Mouse (Mus musculus) neural tube, embryonic 15.5 days (tissue): Measurements from ENCODE around the gene Efcab7. TPM values are rescaled to one million over a fixed set of nuclear protein-coding genes. Genes with fewer than 3 reads are reported as not detected.

Experiments used
- ATAC-seq: fragments of 200-750 bp; cut with Nextera tagmentation; 2 replicates; pipeline ENCODE4 v1.8.0; 2017; ENCODE audit warnings: mild to moderate bottlenecking, moderate TSS enrichment, moderate library complexity; ENCODE audit not compliant: low FRiP score
- H3K27ac ChIP-seq: fragments of 300-500 bp; sonication (generic); replicated peaks from 2 replicates; pipeline ENCODE4 v1.5.1; 2015; ENCODE audit warnings: mild to moderate bottlenecking, inconsistent platforms
- H3K27me3 ChIP-seq: fragments of 300-500 bp; sonication (generic); replicated peaks from 2 replicates; pipeline ENCODE4 v1.6.1; 2015; ENCODE audit warnings: inconsistent platforms
- H3K36me3 ChIP-seq: fragments of 300-500 bp; sonication (generic); 2 replicates; pipeline ENCODE4 v1.6.1; 2015; ENCODE audit warnings: inconsistent platforms
- H3K4me1 ChIP-seq: fragments of 300-500 bp; sonication (generic); 2 replicates; pipeline ENCODE4 v1.6.1; 2015; ENCODE audit warnings: inconsistent platforms
- H3K4me2 ChIP-seq: fragments of 300-500 bp; sonication (generic); 2 replicates; pipeline ENCODE4 v1.6.1; 2015; ENCODE audit warnings: inconsistent platforms, mild to moderate bottlenecking, moderate library complexity
- H3K4me3 ChIP-seq: fragments of 300-500 bp; sonication (generic); replicated peaks from 2 replicates; pipeline ENCODE4 v1.5.1; 2015; ENCODE audit warnings: mild to moderate bottlenecking, inconsistent platforms
- H3K9ac ChIP-seq: fragments of 300-500 bp; sonication (generic); replicated peaks from 2 replicates; pipeline ENCODE4 v1.6.1; 2015; ENCODE audit warnings: mild to moderate bottlenecking, inconsistent platforms
- H3K9me3 ChIP-seq: fragments of 300-500 bp; sonication (generic); replicated peaks from 2 replicates; pipeline ENCODE4 v1.6.1; 2016; ENCODE audit warnings: inconsistent platforms
- WGBS: fragments of 180-500 bp; shearing (Covaris S2); methylation state at CpG from one replicate; pipeline ENCODE4 v1.1.7; 2015; ENCODE audit warnings: mixed read lengths; 5-methylcytosine and 5-hydroxymethylcytosine counted together
- polyA plus RNA-seq: library from polyadenylated mRNA; unstranded; fragments of >200 nt; fragmentation: Nextera tagmentation; extraction: Ambion mirVana; gene quantifications from 2 replicates; pipeline ENCODE4 v1.2.1, GENCODE M21; 2015

The Efcab7 gene
- polyA plus RNA-seq, 1 experiment from 2014 or later = 8.5 TPM

DNA sequence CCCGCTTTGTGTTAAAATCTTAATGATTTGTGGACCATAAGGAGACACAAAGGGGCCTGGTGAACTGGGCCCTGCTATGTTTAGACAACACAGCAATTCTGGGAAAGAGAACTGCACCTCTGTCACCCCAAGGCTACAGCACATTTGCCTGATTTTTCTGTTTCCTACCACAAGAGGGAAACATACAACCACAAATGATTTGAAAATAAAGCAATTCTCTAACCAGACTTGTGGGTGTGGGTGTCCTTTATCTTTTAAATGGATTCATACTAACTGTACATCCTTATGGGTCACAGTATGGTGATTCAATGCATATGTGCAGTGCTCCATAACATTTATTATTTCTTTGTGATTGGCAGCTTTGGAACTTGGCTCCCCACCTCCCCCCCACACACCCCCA lies 118.2 kb downstream of the Efcab7 start:
- H3K36me3 ChIP-seq = no peaks in the 10 kb centered on the region
- WGBS = 69% methylated on average over 1 of the region's 1 CpGs
- no peak overlapping the region for H3K27ac ChIP-seq
- H3K9me3 ChIP-seq = no peaks in the 10 kb centered on the region
- H3K4me2 ChIP-seq = no peak overlapping the region
- H3K4me1 ChIP-seq = no peaks in the 10 kb centered on the region
- no peak overlapping the region for H3K4me3 ChIP-seq
- H3K27me3 ChIP-seq = no peaks in the 10 kb centered on the region
- H3K9ac ChIP-seq = no peak overlapping the region
- ATAC-seq = peak; percentile 55; the same call in 1 of the 2 replicates

DNA sequence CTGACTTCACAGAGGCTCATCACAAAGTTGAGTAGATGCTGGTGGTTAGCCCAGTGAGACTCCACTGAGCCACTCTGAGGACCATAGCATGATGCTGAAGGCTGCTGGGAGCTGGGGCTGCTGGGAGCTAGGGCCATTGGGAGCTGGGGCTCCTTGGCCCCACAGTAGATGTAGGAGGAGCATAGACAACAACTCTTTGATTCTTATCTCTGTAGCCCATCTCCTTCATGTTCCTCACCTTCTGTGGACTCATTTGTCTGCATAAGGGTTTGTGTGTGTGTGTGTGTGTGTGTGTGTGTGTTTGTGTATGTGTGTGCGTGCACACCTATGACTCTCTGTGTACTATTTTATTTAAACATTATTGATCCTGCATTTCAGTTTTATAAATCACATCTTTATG lies 118.9 kb downstream of the Efcab7 start:
- no peak for ATAC-seq
- Histone ChIP-seq H3K36me3 (no peaks in the 10 kb centered on the region), H3K4me3 (no peak overlapping the region), H3K27me3 (no peaks in the 10 kb centered on the region), H3K4me2 (no peak overlapping the region), H3K9me3 (no peaks in the 10 kb centered on the region), H3K4me1 (no peaks in the 10 kb centered on the region), H3K27ac (no peak overlapping the region), H3K9ac (no peak overlapping the region)
- WGBS = 94% methylated on average over 1 of the region's 1 CpGs

DNA sequence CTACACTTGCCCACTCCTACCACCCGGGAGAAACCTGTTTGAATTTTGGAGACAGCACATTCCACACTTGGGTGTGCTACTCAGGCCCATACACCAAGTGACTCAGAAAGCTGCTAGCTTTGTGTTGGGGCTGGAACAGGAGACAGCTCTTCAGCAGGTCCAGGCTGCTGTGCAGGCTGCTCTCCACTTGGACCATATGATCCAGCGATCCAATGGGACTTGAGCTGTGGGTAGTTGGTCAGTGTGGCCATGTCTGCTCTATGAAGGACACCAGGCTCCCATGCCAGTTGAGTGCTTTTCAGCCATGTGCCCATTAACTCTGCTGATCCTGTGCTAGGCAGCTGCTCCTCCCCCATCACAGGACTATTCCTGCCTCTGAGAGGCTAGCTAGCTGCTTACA lies 124.9 kb downstream of the Efcab7 start:
- no peak for ATAC-seq
- H3K9ac ChIP-seq = no peak overlapping the region
- no peaks in the 10 kb centered on the region for H3K36me3 ChIP-seq
- H3K4me1 ChIP-seq = no peaks in the 10 kb centered on the region
- WGBS = 96% methylated on average over 2 of the region's 2 CpGs
- H3K4me3 ChIP-seq = no peak overlapping the region
- H3K27me3 ChIP-seq = no peaks in the 10 kb centered on the region
- no peak overlapping the region for H3K27ac ChIP-seq
- H3K4me2 ChIP-seq = no peak overlapping the region
- no peaks in the 10 kb centered on the region for H3K9me3 ChIP-seq

DNA sequence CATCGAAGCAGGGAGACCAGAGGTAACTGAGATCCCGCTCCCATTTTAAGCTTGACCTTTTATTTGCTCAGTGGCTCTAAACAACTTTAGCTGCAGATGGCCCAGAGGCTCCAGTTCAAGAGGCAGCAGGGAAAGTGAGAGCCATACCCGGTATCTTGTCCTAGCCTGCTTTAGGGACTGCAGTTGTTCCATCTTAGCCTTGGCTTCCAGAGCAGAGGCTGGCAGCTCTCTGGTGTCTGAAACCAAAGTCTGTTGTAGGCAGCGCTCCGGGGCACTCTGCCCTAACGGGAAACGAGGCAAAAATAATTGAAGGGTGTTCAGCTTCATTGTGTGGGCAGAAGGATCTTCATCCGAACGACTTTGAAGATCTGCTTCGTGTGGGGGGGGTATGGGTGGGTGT lies 126.4 kb downstream of the Efcab7 start:
- Histone ChIP-seq H3K9me3 (no peaks in the 10 kb centered on the region), H3K4me1 (no peaks in the 10 kb centered on the region), H3K9ac (no peak overlapping the region), H3K36me3 (no peaks in the 10 kb centered on the region), H3K27me3 (no peaks in the 10 kb centered on the region), H3K27ac (no peak overlapping the region), H3K4me2 (no peak overlapping the region), H3K4me3 (no peak overlapping the region)
- no peak for ATAC-seq
- WGBS = 82% methylated on average over 10 of the region's 10 CpGs

DNA sequence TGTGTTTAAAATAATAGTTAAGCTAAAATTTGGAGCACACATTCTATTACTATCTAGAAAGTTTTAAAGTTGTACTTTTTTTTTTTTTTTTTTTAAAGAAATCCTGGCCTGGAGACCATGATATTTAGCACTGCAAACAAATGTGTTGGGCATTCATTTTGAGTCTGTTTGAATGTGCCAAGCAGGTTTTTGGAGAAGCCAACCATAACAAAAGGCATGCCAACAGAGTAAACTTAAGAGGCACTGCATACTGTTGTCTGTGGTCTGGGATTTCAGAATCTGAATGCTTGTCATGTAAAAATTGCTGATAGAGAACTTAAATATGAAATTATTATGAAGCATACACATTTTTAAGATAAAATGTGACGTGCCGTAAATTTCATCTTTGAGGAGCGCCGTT lies 128.2 kb downstream of the Efcab7 start:
- Histone ChIP-seq H3K4me2 (no peak overlapping the region), H3K27me3 (no peaks in the 10 kb centered on the region), H3K36me3 (no peaks in the 10 kb centered on the region), H3K27ac (no peak overlapping the region), H3K9me3 (no peaks in the 10 kb centered on the region), H3K4me1 (no peaks in the 10 kb centered on the region), H3K9ac (no peak overlapping the region), H3K4me3 (no peak overlapping the region)
- ATAC-seq = no peak
- 92% methylated on average over 4 of the region's 4 CpGs for WGBS

DNA sequence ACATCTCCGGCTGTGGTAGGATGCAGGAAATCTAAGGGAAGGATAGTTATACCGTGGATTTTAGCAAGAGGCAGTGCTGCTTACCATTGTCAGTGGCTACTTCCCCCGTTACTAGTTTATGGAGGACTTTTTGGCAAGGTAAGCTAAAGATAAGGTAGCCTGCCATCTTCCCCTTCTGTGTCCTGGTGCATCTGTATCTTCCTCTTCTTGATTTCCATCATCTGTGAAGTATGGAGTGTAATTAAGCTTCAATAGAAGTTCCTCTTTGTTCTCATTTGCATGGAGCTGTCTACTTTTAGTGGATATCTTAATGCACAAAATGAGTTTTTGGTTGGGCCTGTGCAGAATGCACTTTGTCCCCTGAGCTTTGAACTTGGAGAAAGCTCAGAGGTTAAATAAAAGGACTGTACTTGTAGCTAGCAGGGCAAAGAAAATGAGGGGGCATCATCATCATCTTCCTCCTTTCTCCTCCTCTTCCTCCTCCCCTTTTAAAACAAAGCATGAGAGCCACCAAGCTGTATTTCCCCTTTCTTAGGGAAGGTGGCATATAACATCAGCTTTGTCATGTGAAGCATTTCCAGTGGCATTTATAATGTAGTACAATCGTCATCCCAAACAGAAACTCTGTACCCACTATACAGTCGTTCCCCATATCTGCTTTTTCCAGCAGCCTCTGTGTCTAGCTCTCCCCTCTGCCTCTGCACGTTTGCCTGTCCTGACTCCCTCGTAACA lies 129.3 kb downstream of the Efcab7 start:
- no peak overlapping the region for H3K4me3 ChIP-seq
- H3K27me3 ChIP-seq = no peaks in the 10 kb centered on the region
- no peak overlapping the region for H3K9ac ChIP-seq
- no peak overlapping the region for H3K27ac ChIP-seq
- no peak for ATAC-seq
- H3K9me3 ChIP-seq = no peaks in the 10 kb centered on the region
- WGBS = 84% methylated on average over 7 of the region's 7 CpGs
- peaks cover under 1% of the 10 kb centered on the region; the same call in 1 of the 2 replicates for H3K36me3 ChIP-seq
- no peak overlapping the region for H3K4me2 ChIP-seq
- no peaks in the 10 kb centered on the region for H3K4me1 ChIP-seq

DNA sequence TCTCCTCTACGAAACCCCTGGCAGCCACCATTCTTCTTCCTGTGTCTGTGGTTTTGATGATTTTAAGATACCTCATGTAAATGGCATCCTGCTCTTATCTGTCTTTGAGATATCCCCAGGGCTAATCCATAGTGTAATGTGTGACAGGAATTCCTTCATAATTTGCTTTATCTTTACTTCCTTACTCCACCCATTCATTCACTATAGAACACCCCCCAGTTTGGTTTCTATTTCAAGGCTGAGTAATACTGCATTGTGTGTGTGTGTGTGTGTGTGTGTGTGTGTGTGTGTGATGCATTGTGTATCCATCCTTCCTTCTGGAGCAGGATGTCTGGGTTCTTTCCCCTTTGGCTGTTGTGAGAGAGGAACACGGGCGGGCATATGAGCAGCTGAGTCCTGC lies 130.3 kb downstream of the Efcab7 start:
- Histone ChIP-seq H3K36me3 (peaks cover 11% of the 10 kb centered on the region), H3K4me2 (no peak overlapping the region), H3K27ac (no peak overlapping the region), H3K9me3 (no peaks in the 10 kb centered on the region), H3K4me1 (no peaks in the 10 kb centered on the region), H3K27me3 (no peaks in the 10 kb centered on the region), H3K4me3 (no peak overlapping the region), H3K9ac (no peak overlapping the region)
- ATAC-seq = no peak
- WGBS = 84% methylated on average over 3 of the region's 3 CpGs

Other genes with a start within 250 kb of the Efcab7 start
- gene Foxd3, start 172.9 kb upstream of the Efcab7 start, polyA plus RNA-seq = 2.2 and 3.0 TPM in 2 replicates
- gene Alg6, start 113.5 kb upstream of the Efcab7 start, polyA plus RNA-seq = 12.8 and 15.4 TPM in 2 replicates
- gene Pgm1, start 100.2 kb downstream of the Efcab7 start, polyA plus RNA-seq = 91.9 and 96.9 TPM in 2 replicates
- 13.1 and 17.3 TPM in 2 replicates for gene Itgb3bp, start 100.6 kb downstream of the Efcab7 start, polyA plus RNA-seq